Mouse (Mus musculus): ENCODE measurements around the gene Gm49387. TPM values are rescaled to one million over a fixed set of nuclear protein-coding genes. Genes with fewer than 3 reads are reported as not detected.
A peak's percentile ranks its signal among the peaks of the same experiment; 100 is the strongest.

Gene Gm49387
- polyA plus RNA-seq, 1 experiment = not detected

DNA sequence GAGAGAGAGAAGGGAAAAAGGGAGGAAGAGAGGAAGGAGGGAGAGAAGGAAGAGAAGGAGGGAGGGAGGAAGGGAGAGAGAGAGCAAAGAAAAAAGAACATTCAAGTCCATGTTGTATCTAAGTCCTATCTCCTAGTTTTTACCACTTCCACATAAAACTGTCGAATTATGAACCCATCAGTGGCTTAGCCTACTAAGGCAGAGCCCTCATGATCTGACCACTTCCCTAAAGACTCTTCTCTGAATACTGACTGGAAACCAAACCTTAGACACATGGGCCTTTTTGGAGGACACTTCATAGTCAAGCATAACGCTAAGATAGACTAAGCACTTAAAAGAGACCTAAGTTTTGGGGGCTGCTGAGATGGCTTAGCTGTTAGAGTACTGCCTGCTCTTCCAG lies 47.6 kb downstream of the Gm49387 start:
- Histone ChIP-seq H3K27me3 (replicated peaks; ENCODE audit: control insufficient read depth, insufficient read depth, low read length) (no peaks in the 10 kb centered on the region), H3K4me3 (ENCODE audit: insufficient read depth, low read depth, low read length) (no peak overlapping the region), H3K4me1 (ENCODE audit: control insufficient read depth, insufficient read depth, low read length) (no peaks in the 10 kb centered on the region), H3K27ac (ENCODE audit: insufficient read depth, low read depth, low read length) (no peak overlapping the region), H3K36me3 (ENCODE audit: control insufficient read depth, insufficient read depth, low read length) (no peaks in the 10 kb centered on the region)
- no peak for DNase-seq
- WGBS = 85% methylated on average over 2 of the region's 2 CpGs
- no peak for TF ChIP-seq POLR2A (IDR thresholded peaks at IDR 0.05; ENCODE audit: low read depth, low read length)

DNA sequence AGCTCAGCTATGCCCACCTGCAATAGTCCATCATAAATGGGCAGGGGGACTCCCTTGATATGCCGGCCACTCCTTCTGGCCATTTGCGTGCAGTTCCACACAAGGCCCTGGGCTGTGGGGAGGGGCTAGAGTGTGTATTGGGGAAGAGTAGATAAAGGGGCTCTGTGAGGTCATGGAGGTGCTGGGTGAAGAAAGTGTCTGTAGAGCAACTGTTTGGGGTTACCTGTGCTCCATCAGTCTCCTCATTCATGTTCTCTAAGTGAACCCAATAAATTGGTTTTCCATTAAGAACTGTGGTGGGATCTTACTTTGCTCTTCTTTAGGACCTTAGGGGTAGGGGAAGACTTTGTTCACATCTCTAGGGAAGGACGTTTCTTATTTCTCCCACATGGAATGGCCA lies 49.4 kb downstream of the Gm49387 start, which contains the start of gene Colq:
Colq (minus strand) TSS at position 101 of the 400 bp plus-strand sequence.
- H3K4me1 ChIP-seq (ENCODE audit: control insufficient read depth, insufficient read depth, low read length) = no peaks in the 10 kb centered on the region
- DNase-seq = no peak
- no peak within 1 kb of the TSS for H3K27ac ChIP-seq (ENCODE audit: insufficient read depth, low read depth, low read length)
- TF ChIP-seq POLR2A (IDR thresholded peaks at IDR 0.05; ENCODE audit: low read depth, low read length) = no peak
- TF ChIP-seq CTCF (conservative IDR thresholded peaks at IDR 0.05; ENCODE audit: insufficient read depth, insufficient read length, low read depth, low read length) = no peak
- no peaks in the 10 kb centered on the region for H3K27me3 ChIP-seq (replicated peaks; ENCODE audit: control insufficient read depth, insufficient read depth, low read length)
- WGBS = 90% methylated on average over 3 of the region's 3 CpGs
- H3K4me3 ChIP-seq (ENCODE audit: insufficient read depth, low read depth, low read length) = no peak within 1 kb of the TSS
- no peaks in the 10 kb centered on the region for H3K36me3 ChIP-seq (ENCODE audit: control insufficient read depth, insufficient read depth, low read length)

DNA sequence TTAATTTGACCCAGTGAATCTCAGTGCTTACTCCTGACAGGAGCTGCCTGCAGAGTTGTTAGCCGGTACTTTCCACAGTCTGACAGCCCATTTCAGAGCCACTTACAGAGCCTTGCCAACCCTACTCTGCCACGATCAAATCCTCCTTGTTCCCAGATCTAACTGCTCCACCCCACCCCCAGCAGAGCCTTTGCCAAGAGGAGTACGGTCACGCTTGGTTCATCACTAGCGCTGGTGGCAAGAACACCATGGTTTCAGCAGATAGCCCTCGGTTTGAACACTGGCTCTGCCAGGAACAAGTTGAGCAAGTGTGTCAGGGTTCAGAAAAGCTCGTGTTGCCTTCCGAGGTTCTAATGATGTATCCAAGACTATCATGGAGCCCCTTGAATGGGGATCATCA lies 54.2 kb downstream of the Gm49387 start:
- Histone ChIP-seq H3K36me3 (ENCODE audit: control insufficient read depth, insufficient read depth, low read length) (no peaks in the 10 kb centered on the region), H3K27me3 (replicated peaks; ENCODE audit: control insufficient read depth, insufficient read depth, low read length) (no peaks in the 10 kb centered on the region), H3K27ac (ENCODE audit: insufficient read depth, low read depth, low read length) (no peak overlapping the region), H3K4me1 (ENCODE audit: control insufficient read depth, insufficient read depth, low read length) (no peaks in the 10 kb centered on the region), H3K4me3 (ENCODE audit: insufficient read depth, low read depth, low read length) (no peak overlapping the region)
- DNase-seq = peak; percentile 33
- WGBS = 51% methylated on average over 8 of the region's 8 CpGs
- TF ChIP-seq POLR2A (IDR thresholded peaks at IDR 0.05; ENCODE audit: low read depth, low read length) (no peak), CTCF (conservative IDR thresholded peaks at IDR 0.05; ENCODE audit: insufficient read depth, insufficient read length, low read depth, low read length) (no peak)

- 74% methylated on average over 9 of the region's 9 CpGs for WGBS
- DNase-seq = no peak
Observed at GRCm38 (mm10) chr14:31583082-31583481, 57.6 kb downstream of the Gm49387 start.

GRCm38 (mm10) chr14:31577966-31578735 lies 62.5 kb downstream of the Gm49387 start:
- no peak for DNase-seq
- Histone ChIP-seq H3K4me3 (ENCODE audit: insufficient read depth, low read depth, low read length) (no peak overlapping the region), H3K4me1 (ENCODE audit: control insufficient read depth, insufficient read depth, low read length) (no peaks in the 10 kb centered on the region), H3K36me3 (ENCODE audit: control insufficient read depth, insufficient read depth, low read length) (no peaks in the 10 kb centered on the region), H3K27ac (ENCODE audit: insufficient read depth, low read depth, low read length) (no peak overlapping the region), H3K27me3 (replicated peaks; ENCODE audit: control insufficient read depth, insufficient read depth, low read length) (no peaks in the 10 kb centered on the region)
- TF ChIP-seq CTCF (conservative IDR thresholded peaks at IDR 0.05; ENCODE audit: insufficient read depth, insufficient read length, low read depth, low read length) (no peak), POLR2A (IDR thresholded peaks at IDR 0.05; ENCODE audit: low read depth, low read length) (no peak)
- 57% methylated on average over 9 of the region's 9 CpGs for WGBS

More at GRCm38 (mm10) chr14:31583082-31583481, 57.6 kb downstream of the Gm49387 start:
- Histone ChIP-seq H3K36me3 (ENCODE audit: control insufficient read depth, insufficient read depth, low read length) (no peaks in the 10 kb centered on the region), H3K4me3 (ENCODE audit: insufficient read depth, low read depth, low read length) (no peak overlapping the region), H3K27me3 (replicated peaks; ENCODE audit: control insufficient read depth, insufficient read depth, low read length) (no peaks in the 10 kb centered on the region), H3K4me1 (ENCODE audit: control insufficient read depth, insufficient read depth, low read length) (no peaks in the 10 kb centered on the region), H3K27ac (ENCODE audit: insufficient read depth, low read depth, low read length) (no peak overlapping the region)
- no peak for TF ChIP-seq CTCF (conservative IDR thresholded peaks at IDR 0.05; ENCODE audit: insufficient read depth, insufficient read length, low read depth, low read length)
- TF ChIP-seq POLR2A (IDR thresholded peaks at IDR 0.05; ENCODE audit: low read depth, low read length) = no peak

GRCm38 (mm10) chr14:31576846-31577697 lies 63.6 kb downstream of the Gm49387 start:
- Histone ChIP-seq H3K4me1 (ENCODE audit: control insufficient read depth, insufficient read depth, low read length) (no peaks in the 10 kb centered on the region), H3K4me3 (ENCODE audit: insufficient read depth, low read depth, low read length) (no peak overlapping the region), H3K27me3 (replicated peaks; ENCODE audit: control insufficient read depth, insufficient read depth, low read length) (no peaks in the 10 kb centered on the region), H3K36me3 (ENCODE audit: control insufficient read depth, insufficient read depth, low read length) (no peaks in the 10 kb centered on the region), H3K27ac (ENCODE audit: insufficient read depth, low read depth, low read length) (no peak overlapping the region)
- no peak for TF ChIP-seq CTCF (conservative IDR thresholded peaks at IDR 0.05; ENCODE audit: insufficient read depth, insufficient read length, low read depth, low read length)
- TF ChIP-seq POLR2A (IDR thresholded peaks at IDR 0.05; ENCODE audit: low read depth, low read length) = no peak
- no peak for DNase-seq
- WGBS = 54% methylated on average over 10 of the region's 10 CpGs

- no peak overlapping the region for H3K4me3 ChIP-seq (ENCODE audit: insufficient read depth, low read depth, low read length)
- DNase-seq = no peak
- H3K27ac ChIP-seq (ENCODE audit: insufficient read depth, low read depth, low read length) = no peak overlapping the region
- H3K36me3 ChIP-seq (ENCODE audit: control insufficient read depth, insufficient read depth, low read length) = no peaks in the 10 kb centered on the region
- no peaks in the 10 kb centered on the region for H3K27me3 ChIP-seq (replicated peaks; ENCODE audit: control insufficient read depth, insufficient read depth, low read length)
- H3K4me1 ChIP-seq (ENCODE audit: control insufficient read depth, insufficient read depth, low read length) = no peaks in the 10 kb centered on the region
- TF ChIP-seq CTCF (conservative IDR thresholded peaks at IDR 0.05; ENCODE audit: insufficient read depth, insufficient read length, low read depth, low read length) = no peak
- no peak for TF ChIP-seq POLR2A (IDR thresholded peaks at IDR 0.05; ENCODE audit: low read depth, low read length)
- WGBS = 69% methylated on average over 9 of the region's 9 CpGs
Observed at GRCm38 (mm10) chr14:31575866-31576265, 64.8 kb downstream of the Gm49387 start.
